Mouse (Mus musculus) liver, adult 2 months (tissue): ENCODE data around the gene Pafah1b2.
A peak's percentile ranks its signal among the peaks of the same experiment; 100 is the strongest.

Experiments used
- CTCF ChIP-seq: fragments of 200-500 bp; IDR thresholded peaks from 2 replicates; pipeline ENCODE4 v1.5.1; 2011; ENCODE audit warnings: low read depth, low read length, control low read depth
- POLR2A ChIP-seq: fragments of 200-500 bp; IDR thresholded peaks from 2 replicates; pipeline ENCODE4 v1.6.1; 2011; ENCODE audit warnings: low read length, control low read depth; ENCODE audit not compliant: insufficient read depth; ENCODE audit errors: extremely low read depth

- TF ChIP-seq CTCF: no peak
- TF ChIP-seq POLR2A: peak; percentile 41; the same call in 1 of the 2 replicates
Measured at GRCm38 (mm10) chr9:45932571-45933415, 79.7 kb downstream of the Pafah1b2 start.
